Mouse (Mus musculus): ENCODE measurements at regions not wholly inside any gene's neighbourhood (a gene's known extent, or its start where the extent isn't known, plus 50 kb on each side); places are given as distances from the start of the nearest gene placed in this dataset.

- TF ChIP-seq CTCF (IDR thresholded peaks at IDR 0.05; ENCODE audit: control insufficient read depth, insufficient read depth, insufficient replicate concordance, low read depth, low read length) (no peak), POLR2A (IDR thresholded peaks at IDR 0.05; ENCODE audit: control insufficient read depth, low read depth, low read length) (no peak)
Observed at GRCm38 (mm10) chr16:49979426-49979940, 179.2 kb downstream of the Cd47 start.
